Mouse (Mus musculus) heart, postnatal 4 days (tissue): ENCODE measurements around the gene Acox1. TPM values are rescaled to one million over a fixed set of nuclear protein-coding genes. Genes with fewer than 3 reads are reported as not detected.

Experiments used
- DNase-seq: peaks from one replicate; pipeline ENCODE4 v3.0.0; 2021
- total RNA-seq, 2 experiments: library from RNA; stranded (reverse); gene quantifications; 2 replicates each; pipeline ENCODE4 v1.2.3; 2021

Acox1 gene
- total RNA-seq, 2 experiments from 2014 or later: 70.3 to 73.3 TPM

DNA sequence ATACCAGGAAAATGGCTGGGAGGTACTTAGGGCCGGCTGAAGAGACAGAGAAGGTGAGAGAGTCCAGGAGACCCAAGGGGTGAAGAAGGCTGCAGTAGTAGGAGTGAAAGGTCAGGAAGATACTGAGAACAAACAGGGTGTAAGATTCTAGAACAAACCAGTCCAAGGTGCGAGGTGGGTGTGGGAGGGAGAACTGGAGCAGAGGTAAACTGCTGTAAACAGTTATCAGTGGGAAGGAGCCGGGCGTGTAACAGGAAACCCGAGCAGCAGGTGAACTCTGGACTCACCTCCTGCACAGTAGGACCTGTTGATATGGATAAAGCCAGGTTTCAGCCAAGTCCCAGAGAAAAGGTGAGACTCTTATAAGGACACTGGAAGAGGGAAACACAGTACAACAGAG is 11.9 kb upstream of the Acox1 start:
- no peak for DNase-seq

DNA sequence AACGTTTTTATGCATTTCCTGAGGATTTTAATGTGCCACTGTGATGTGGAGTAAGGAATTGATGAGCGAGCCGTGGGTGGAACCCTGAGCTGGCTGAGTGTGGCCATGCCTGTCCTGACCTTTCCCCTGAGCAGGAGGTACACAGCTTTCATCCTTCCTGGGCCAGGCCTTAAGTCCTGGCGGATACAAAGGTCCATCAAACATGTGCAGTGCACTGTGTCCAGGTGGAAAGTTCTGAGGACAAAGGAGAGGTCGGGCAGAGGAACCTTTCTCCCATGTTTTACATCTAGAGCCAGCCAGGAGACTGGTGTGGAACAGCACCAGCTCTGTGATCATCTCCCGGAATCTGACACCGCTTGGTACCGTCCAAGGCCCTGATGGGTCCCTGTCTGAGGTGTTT is 10.4 kb upstream of the Acox1 start:
- no peak for DNase-seq

DNA sequence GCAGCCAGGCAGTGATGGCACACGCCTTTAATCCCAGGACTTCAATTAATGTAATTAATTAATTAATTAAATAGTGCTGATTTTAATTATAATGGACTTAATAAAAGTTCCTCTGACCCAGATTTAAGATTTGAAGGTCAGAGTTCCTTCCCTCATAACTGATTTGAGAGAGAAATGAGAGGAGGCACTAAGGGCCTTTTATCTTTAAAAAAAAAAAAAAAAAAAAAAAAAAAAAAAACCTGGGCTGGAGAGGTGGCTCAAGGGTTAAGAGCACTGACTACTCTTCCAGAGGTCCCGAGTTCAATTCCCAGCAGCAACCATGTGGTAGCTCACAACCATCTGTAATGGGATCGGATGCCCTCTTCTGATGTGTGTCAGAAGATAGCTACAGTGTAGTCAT is 9.8 kb upstream of the Acox1 start:
- DNase-seq: no peak

DNA sequence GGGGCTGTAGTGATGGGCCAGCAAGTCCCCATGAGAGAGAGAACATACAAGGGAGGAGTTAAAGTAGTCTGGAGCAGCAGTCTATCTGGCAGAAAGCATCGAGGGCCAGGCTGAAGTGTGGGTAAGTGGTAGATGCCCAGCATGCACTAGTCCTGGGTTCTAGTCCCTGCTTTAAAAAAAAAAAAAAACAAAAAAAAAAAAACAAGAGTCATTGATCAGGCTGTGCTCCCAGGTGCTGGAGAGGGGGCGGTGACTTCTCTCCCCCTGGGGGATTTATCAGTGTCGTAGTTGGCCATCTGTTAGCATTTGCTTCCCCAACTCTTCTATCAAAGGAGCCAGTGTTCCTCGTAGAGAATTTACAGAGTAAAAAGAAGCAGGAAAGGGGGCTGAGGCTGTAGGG is 7.8 kb upstream of the Acox1 start:
- no peak for DNase-seq

DNA sequence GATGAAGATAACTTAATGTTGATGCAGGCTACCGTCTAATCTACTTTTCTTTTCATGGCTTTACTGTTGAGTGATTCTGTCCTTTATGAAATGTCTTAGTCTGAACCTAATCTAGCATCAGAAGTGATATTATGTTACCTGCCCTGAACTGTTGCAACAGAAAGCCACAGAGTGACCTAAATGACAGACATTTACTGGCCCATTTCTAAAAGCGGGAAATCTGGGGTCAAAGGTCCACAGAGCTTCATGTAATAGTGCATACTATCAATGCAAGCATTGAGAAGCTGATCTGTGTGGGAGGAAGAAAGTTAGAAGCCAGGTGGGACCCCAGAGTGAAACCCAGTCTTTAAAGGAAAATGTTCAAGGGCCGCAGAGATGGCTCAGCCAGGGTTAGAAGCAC is 4.3 kb upstream of the Acox1 start:
- DNase-seq: no peak

DNA sequence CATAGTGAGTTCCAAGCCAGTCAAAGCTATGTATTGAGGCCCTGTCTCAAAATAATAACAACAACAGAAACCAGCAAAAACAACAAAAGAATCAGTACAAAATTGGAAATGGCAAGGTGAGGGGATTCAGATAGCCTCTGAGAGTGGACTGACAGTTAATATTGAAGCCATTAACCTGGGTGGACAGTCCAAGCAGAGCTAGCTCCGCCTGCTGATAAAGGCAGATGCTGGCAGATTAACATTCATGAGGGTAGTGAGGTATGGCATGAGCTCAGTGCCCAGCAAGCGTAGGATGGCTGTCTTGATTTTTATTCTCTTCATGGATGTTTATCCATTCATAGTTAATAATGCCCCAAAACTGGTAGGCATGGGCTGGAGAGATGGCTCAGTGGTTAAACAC is 2.3 kb upstream of the Acox1 start:
- DNase-seq: no peak

DNA sequence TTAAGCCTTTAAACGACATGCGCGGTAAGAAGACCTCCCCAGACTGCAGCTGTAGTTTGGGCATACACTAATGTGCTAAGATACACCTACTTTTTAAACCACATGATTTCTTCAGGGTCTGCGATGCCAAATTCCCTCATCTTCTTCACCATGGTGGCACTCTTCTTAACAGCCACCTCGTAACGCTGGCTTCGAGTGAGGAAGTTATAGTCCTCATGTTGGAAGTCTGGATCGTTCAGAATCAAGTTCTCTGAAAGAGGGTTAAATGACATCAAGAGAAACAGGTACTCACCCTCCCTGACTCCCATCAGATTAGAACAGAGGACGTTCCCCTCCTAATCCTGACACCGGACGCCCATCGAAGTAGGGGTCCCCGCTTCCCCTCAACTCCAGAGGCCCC is 713 bp downstream of the Acox1 start:
- no peak for DNase-seq

DNA sequence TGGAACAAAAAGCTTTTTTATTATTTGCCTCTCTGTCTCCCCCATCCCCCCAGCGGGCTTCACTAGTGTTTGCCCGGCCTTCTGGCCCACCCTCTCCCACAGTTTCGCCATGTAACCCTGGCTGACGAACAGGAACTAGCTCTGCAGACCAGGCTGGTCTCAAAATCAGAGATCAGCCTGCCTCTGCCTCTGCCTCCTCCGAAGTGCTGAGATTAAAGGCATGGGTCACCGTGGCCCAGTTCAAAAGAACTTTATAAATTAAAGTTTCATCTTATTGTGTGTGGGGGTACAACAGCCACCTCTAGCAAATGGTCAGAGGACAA is 1.3 kb downstream of the Acox1 start:
- DNase-seq: no peak

DNA sequence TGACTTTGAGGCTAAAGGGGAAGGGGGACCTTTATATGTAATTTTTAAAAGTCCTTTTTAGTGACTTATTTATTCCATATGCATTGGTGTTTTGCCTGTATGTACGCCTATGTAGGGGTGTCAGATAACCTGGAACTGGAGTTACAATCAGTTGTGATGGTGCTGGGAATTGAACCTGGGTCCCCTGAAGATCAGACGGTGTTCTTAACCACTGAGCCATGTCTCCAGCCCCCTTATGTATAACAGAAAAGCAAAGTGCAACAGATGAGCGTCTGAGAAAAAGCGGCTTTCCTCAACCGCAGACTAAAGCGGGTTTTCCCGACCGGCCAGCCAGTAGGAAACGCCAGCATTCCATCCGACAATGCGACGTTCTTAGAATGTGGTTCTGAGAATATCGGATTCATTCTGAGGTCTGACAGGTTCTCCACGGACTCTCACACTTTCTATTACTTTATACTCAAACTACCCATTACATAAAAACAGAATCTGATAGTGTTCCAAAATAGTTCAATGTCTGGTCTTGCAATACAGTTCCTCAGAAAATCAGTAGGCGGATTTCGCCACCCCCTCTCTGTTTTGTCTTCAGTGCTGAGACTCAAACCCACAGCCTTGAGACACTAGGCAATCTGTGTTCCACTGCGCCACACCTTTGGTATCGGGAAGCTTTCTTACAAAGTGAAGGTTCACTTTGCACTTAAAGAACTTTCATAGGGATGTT is 1.8 kb downstream of the Acox1 start:
- DNase-seq: no peak

DNA sequence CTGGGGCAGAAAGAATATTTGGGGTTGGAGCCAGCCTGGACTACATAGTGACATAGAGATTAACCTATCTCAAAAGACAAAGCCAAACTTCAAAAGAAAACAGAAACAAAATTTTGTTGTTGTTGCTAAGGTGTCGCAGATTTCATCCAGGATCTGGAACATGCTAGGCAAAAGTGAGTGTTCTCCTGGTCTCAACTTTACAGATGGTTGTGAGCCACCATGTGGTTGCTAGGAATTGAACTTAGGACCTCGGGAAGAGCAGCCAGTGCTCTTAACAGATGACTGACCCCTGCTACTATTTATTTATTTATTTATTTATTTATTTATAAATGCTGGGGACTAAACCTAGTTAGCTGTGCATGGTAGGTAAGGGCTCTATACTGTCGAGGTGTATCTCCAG is 2.5 kb downstream of the Acox1 start:
- no peak for DNase-seq

DNA sequence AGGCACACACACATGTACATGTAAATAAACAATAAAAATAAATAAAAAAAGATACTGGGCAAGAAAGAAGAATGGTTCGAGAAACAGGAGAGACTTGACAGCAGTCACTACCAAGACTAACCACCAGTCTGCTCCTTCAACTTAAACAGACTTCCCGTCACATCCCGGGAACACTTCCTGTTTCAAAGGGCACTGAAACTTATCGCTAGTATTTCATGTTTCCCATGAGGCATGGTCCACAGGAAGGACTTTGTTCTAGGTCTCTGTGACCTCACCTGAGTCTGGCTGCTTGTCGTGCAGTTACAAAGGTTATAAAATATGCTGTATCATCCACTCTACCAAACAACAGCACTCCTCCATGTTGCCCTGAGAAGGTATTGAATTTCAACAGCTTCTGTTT is 3.6 kb downstream of the Acox1 start:
- no peak for DNase-seq

DNA sequence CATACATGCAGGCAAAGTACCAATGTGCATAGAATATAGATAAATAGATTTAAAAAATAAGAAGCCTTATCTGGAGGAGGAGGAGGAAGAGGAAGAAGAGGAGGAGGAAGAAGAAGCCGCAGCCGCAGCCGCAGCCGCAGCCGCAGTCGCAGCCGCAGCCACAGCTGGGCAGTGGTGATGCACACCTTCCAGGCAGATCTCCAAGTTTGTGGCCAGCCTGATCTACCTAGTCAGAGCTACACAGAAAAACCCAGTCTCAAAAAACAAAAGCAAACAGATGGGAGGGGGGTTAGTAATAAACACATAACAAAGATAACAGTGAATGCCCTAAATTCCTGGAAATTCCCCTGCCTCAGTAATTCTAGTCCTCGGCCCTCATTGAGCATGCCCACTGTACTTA is 4.2 kb downstream of the Acox1 start:
- no peak for DNase-seq

DNA sequence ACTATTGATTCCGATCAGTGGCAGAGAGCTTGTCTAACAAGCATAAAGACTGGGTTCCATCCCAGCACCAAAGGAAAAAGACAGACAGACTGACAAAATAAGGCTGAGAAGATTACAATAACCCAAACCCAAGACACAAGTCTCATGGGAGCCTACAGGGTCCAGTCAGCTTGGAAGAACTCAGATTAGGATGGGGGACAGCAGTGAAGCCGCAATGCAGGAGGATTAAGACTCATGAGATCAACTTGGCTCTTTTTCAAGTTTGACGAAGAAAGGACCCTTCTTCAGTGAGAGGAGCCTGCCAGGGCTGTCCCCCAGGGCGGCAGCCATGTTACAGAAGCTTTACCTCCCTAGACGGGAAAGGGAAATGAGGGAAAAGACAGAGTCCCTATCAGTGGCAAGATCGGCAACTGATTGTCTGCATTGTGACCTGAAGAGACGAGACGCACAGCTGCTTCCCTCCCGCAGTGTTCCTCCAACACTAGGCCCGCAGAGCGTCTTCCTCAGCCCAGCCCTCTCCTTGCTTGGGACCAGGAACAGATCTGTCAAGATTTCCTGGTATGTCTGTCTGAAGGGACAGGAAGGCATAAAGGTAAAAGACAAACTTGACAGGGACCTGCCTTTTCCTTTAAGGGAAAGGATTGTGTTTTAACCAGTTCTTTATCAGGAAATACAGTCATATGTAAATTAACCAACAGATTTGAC is 11.5 kb downstream of the Acox1 start:
- no peak for DNase-seq

DNA sequence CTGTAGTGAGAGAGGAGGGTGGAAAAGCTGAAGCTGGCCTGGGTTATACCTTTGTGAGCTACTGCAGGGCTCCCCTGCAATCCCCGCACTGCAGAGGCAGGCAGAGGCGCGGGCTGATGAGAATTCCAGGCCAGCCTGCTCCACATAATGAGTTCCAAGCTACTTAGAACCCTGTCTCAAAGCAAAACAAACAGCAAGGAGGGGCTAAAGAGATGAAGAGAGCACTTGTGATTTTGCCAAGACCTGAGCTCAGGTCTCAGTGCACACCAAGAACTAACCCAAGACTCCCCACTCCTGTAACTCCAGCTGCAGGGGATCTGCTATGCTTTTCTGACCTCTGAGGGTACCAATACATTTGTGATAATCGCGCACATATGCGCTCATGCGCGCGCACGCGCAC is 12.5 kb downstream of the Acox1 start:
- no peak for DNase-seq

DNA sequence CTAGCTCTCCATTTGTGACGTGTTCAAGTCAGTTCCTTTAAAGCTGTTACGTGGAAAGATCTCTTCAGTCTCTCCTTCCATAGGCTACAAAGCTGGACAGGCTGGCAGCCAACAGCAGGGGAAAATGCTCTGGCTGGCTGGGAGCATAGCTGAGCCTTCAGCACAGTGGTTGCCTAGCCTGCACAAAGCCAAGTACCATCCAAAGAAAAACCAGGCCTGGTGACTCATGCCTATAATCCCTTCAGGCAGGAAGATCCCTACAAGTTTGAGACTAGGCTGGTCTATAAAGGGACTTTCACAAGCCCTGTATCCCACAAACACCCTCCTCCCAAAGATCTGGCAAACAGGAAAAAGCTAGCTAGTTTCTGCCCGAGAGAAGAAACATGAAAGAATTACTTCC is 13.0 kb downstream of the Acox1 start:
- peak; percentile 25 for DNase-seq

DNA sequence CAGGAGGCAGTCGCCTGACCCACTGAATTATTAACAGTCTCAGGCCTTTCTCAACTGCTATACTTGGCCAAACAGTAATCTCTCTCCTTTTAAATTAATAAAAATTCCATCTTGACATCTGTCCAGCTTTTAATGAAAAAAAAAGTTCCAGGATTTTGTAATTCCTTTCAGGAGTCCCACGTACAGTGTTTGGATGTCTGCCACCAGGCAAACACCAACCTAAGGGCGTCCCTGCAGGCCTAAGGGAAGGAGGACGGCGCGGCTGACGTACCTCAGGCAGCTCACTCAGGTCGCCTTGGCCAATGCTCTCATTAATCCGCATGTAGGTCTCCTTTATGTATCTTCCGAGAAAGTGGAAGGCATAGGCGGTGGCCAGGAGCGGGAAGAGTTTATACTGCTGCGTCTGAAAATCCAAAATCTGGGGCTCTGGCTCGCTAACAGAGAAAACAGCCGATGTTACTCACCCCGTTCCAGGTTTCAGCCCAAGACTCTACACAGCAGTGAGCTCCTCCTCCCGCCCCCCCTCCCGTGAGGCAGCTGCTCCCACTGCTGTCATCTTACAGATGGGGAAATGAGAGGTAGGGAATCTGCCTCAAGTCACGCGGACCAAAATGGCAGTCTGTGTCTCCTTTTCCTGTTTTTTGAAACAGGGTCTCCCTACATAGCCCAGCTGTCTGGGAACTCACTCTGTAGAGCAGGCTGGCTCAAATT is 20.3 kb downstream of the Acox1 start:
- no peak for DNase-seq

DNA sequence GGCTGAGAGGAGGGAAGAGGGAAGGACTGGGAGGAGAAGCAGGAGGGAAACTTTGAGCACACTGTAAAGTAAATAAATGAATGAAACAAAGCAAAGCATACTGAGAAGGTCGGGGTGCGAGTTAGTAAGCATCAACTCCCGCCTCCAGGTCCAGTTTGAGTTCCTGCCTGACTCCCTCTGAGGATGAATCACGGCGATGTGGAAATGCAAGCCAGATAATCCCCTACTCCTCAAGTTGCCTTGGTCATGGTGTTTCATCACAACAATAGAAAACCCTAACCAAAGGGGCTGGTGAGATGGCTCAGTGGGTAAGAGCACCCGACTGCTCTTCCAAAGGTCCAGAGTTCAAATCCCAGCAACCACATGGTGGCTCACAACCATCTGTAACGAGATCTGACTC is 22.8 kb downstream of the Acox1 start:
- DNase-seq: no peak

DNA sequence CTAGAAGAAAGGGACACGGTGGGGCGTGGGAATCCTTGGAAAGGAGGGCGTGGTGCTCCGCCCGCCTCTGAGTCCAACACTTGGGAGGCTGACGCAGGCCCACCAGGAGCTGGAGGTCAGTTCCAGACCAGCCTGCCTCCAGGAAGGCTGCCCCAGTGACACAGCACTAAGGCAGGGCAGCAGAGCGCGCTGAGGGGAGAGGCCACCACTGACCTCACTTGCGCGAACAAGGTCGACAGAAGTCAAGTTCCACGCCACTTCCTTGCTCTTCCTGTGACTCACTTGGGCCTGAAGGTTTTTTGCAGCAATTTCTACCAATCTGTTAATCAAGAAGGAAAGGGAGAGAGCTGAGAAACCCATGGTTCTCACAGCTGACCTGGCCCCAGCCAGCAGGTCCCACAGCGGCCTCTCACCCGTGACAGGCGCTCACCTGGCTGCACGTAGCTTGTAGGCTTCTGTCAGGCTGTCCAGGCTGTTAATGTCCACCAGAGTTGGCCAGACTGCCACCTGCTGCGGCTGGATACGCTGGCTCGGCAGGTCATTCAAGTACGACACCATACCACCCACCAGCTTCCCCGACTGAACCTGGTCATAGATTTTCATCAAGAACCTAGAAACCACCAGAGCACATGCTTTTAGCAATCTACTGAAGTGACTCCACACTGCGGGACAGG is 23.9 kb downstream of the Acox1 start:
- no peak for DNase-seq

DNA sequence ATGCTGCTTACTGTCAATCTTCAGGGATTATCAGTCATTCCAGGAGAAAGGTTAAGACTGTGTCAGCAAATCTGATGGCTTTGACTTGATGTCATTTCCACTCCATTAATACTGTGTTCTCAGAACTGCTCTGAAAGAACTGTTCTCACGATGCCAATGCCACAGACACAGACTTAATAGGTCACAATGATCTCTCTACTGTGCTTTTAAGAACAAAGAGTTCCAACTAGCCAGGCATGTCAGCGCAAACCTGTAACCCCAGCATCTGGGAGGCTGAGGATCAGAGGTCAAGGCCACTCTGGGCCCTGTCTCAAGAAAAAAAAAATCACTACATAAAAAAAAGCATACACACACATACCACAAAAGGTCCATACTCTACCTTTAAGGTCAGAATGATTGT is 26.9 kb downstream of the Acox1 start:
- no peak for DNase-seq

DNA sequence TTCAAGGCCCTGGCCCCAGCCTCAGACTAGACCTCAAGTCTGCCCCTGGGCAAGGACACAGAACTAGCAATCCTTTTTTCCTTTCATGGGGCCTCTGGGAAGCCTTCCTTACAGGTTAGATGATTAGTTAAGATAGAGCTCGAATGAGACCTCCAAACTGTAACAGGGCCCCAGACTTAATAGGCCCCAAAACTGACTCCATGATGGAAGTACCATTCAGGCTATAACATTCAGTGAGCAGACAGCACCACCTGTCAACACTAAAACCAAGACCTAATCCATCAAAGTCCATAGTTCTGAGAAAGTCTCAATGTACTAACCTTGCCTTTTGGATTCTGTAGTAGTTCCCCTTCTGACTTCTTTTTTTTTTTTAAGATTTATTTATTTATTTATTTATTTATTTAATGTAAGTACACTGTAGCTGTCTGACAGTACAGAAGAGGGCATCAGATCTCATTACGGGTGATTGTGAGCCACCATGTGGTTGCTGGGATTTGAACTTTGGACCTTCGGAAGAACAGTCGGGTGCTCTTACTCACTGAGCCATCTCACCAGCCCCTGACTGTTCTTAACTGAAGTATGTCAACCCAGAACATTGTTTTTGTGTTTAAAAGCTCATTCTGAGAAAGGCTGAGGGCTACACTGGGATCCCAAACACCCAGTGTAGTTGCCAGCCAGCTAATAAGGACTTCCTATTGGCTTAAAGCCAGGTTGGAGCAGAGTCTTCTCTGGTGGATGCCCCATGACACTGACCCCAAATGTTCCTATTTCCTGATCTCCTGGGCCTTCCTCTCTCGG is 28.6 kb downstream of the Acox1 start:
- no peak for DNase-seq

DNA sequence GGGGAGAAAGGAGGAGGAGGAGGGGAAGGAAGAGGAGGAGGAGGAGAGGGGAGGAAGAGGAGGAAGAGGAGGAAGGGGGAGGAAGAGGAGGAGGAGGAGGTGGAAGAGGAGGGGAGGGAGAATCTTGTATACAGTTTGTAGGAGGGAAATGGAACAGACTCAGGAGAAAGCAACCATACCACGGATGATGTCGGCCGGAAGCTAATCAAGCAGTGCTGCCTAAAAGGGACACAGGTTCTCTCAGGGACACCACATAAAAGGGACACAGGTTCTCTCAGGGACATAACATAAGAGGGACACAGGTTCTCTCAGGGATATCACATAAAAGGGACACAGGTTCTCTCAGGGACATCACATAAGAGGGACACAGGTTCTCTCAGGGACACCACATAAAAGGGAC is 29.6 kb downstream of the Acox1 start:
- no peak for DNase-seq

DNA sequence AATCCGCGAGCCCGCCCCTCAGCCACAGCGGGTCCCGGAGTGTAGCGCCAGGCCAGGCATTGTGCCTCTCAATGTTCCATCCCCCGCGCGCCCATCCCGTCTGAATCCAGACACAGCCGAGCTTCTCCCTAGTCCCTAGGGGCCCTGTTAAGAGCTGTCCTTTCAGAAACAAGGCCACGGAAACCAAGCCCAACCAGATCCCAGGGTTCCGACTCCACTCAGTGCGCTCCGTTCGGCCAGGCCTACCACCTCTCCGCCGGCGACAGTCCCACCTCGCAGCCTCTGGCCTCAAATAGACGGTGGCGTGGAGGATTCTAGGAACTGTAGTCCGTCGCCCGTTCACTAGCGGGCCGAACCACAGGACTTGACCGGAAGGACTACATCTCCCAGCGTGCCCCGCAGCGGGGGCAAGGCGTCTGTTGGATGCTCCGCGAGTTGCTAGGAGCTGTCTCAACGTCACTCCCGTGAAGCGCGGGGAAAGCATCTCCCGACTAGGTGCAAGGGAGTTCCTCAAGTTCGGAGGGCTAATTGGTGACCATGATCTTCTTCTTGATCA is 30.9 kb downstream of the Acox1 start, which contains the start of gene Fbf1:
TSS of gene Fbf1 (minus strand) at position 283 of the 556 bp plus-strand sequence.
- peak; percentile 94 for DNase-seq
